Mouse (Mus musculus) gonadal fat pad, adult 2 months (tissue): Measurements from ENCODE around the gene Abca7. TPM values are rescaled to one million over a fixed set of nuclear protein-coding genes. Genes with fewer than 3 reads are reported as not detected.
"Not testable (repeated sequence)": the region's sequence is repeated elsewhere in the genome, so short reads cannot be mapped to it uniquely, and the experiment has no call there.

Experiments used
- DNase-seq: peaks from one replicate; pipeline ENCODE4 v3.0.0-alpha.2; 2012; ENCODE audit warnings: low read depth
- polyA plus RNA-seq: library from polyadenylated mRNA; depleted of rRNA; stranded (reverse); fragments of >200 nt; gene quantifications from 2 replicates; pipeline ENCODE4 v1.2.3, GENCODE M21; 2012

The Abca7 gene
- polyA plus RNA-seq, 1 experiment = 8.5 TPM

GRCm38 (mm10) chr10:80021320-80021641, 25.0 kb downstream of the Abca7 start:
- DNase-seq = no peak

DNA sequence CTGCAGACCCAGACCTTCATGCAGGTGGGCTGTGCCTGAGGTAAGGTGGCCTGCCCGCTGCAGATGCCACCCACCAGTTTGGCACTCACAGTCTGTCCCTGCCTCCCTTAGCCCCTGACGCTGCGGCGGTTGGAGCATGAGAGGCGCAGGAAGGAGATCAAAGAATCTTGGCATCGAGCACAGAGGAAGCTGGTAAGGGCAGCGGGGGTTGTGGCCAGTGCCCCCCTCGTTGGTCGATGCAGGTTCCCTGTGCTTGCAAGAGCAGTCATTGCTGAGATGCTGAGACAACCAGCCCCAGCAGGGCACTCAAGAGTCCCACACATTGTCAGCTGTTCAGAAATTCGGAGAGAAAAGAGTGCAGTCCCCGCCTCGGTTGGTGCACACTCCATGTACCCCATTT, 25.9 kb downstream of the Abca7 start:
- DNase-seq = no peak

GRCm38 (mm10) chr10:80022806-80023205, 26.5 kb downstream of the Abca7 start:
- no peak for DNase-seq

GRCm38 (mm10) chr10:80023758-80024157, 27.5 kb downstream of the Abca7 start:
- DNase-seq = no peak

DNA sequence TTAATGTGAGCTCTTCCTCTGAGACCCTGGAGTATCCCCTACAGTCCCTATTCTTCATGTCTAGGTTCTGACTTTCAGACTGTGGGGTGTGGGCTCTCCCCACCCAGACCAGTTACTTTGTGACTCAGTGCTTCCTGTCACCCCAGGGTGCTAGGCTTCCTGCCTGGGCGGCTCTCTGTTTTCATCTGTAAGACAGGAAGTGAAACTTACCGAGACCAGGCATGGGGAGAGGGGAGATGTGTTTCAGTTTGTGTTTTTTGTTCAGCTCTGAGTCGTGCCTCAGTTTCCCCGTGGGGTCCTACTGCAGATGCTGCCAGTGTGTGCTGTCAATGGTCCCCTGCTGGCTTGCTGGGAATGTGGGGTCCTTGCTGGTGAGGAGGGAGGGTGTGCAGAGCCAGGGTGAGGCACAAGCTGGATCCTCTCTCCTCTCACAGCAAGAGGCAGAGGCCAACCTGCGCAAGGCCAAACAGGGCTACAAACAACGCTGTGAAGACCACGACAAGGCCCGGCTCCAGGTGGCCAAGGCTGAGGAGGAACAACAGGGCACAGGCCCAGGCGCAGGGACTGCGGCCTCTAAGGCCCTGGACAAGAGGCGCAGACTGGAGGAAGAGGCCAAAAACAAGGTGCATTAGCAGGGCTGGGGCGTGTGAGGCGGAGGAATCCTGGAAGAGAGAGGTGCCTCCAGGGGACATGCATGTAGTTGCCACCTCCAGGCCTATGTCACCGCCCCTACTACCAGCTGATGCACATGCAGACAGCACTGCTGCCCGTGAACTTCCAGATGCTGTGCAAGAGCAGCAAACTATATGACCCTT, 28.1 kb downstream of the Abca7 start:
- no peak for DNase-seq

DNA sequence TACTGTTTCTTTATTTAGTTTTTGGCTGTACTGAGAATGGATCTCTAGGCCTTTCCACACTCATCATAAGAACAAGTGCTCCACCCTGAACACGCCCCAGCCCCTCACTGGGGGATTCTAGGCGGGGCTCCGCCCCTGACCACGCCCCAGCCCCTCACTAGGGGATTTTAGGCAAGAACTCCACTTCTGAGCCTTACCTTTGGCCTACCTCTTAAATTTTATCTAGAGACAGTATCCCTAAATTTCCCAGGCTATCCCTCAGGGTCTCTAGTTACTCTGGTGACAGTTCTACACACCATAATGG, 28.7 kb downstream of the Abca7 start:
- no peak for DNase-seq

- DNase-seq = no peak
Observed at GRCm38 (mm10) chr10:80025463-80025862, 29.2 kb downstream of the Abca7 start.

- DNase-seq = no peak
Observed at GRCm38 (mm10) chr10:80025889-80026288, 29.6 kb downstream of the Abca7 start.

DNA sequence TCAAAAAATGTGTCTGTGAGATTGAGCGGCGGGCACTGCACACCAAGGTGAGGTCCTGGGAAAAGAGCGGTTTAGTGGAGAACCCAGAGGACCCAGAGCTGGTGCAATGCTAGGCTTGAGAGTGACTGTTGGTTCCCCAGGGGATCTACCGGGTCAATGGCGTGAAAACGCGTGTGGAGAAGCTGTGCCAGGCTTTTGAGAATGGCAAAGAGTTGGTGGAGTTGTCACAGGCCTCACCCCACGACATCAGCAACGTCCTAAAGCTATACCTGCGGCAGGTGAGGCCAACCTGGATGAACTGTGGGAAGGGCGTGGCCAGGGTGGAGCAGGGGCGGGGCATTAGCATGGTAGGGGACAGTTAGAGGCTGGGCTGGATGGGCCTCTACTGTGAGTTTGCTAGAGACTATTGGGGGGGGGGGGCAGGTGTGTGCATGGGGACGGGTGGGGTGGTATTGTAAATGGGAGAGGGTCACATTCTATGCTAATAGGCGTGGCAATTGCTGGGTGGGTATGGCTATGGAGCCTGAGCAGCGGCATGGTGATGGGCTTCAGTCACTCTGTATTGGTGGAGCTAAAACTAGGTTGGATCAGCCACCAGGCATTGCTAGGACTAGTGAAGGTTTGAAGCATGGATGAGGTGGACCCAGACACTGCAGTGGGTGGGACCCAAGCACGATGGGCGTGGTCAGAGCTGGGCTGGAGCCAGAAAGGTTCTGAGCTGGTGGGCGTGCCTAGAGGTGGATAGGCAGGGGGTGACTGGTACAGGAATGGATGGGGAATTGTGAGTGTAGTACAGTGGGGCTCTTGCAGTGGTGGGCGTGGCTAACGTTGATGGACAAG, 31.6 kb downstream of the Abca7 start:
- no peak for DNase-seq

GRCm38 (mm10) chr10:80028521-80028846, 32.2 kb downstream of the Abca7 start:
- no peak for DNase-seq

GRCm38 (mm10) chr10:80030191-80030590, 33.9 kb downstream of the Abca7 start:
- DNase-seq = no peak

DNA sequence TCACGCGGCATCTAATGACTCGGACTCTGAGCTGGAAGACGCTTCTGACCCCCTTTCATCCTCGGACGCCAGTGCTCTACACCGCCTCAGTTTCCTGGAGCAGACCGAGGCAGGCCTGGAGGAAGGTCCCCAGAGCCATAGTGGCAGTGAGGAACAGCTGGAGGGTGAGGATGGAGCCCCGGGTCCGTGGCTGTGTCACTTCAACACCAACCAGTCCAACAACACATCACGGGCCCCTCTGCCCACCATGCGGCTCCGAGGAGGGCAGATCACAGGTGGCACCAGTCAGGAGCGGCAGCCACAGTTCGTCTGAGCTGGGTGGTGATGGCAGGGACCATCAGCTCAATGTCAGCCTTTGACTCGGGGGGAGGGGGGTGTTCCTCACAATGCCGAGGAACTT, 34.4 kb downstream of the Abca7 start:
- no peak for DNase-seq

DNA sequence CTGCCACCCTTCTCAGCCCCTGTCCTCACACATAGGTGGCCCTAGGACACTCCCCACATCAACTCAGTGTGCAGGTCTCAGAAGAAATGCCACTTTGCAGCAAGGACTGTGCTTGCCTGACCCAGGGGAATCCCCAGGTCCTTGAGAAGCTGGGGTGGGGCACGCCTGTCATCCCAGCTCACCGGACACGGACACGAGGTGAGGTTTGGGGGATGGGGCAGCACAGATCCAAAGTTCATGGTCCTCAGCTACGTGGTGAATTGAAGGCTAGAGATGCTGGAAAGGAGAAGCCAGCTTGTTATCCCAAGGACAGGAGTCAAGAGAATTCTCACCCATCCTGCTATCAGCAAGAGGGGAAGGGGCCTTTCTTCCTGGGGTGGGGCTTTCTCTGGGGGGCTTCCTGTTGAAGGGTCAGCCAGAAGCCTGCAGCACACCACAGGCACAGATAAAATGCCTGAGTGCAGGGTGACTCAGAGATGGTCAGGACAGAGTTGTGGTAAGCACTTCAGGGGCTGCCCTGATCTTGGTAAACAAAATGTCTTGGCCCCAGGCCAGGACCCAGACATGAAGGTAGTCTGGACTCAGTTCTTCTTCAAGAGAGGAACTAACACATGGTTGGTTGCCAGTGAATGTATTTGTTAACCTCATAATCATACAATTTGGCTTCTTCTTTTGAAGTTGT, 36.6 kb downstream of the Abca7 start:
- no peak for DNase-seq

- DNase-seq = no peak
Observed at GRCm38 (mm10) chr10:80033511-80034391, 37.5 kb downstream of the Abca7 start.

GRCm38 (mm10) chr10:80035148-80035547, 38.9 kb downstream of the Abca7 start:
- no peak for DNase-seq

DNA sequence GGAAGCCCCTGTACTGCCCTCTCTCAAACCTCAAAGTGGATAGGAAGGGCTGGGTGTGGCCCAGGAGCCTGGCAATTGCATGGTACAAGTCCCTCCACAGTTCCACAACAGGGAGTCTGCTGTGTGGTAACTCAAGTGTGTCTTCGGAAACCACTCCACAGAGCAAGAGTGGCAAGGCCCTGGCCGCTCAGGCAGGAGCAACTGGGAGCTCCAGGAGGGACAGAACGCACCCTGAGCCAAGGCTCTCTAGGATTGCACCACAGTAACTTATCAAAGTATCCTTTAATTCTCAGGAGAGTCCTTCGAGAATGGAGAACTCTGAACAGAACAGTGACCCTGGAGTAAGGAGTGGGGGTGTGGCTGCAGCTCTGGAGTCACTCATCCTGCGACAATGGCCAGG, 39.4 kb downstream of the Abca7 start:
- no peak for DNase-seq

GRCm38 (mm10) chr10:80036832-80037231, 40.5 kb downstream of the Abca7 start:
- no peak for DNase-seq

DNA sequence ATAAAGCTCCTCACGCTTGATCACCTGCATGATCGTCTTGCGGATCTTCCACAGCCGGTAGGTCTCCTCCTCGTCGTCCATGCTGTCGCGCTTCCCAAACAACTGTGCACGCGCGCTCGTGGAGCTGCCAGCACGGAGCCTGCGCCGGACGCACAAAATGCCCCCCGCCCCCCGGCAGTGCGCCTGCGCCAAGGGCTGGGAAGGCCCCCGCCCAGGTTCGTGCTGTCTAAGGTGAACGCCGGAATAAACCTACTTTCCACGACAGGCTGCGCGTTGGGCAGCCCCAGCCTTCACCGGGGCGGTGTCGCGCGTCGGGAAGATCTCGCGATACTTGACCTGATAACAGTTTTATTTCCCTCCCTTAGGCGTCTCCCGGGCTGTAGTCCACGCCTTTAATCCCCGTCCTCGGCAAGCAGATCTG, 43.3 kb downstream of the Abca7 start, which contains the start of gene Polr2e:
TSS of gene Polr2e (minus strand) at position 237 of the 421 bp plus-strand sequence.
- no peak for DNase-seq

DNA sequence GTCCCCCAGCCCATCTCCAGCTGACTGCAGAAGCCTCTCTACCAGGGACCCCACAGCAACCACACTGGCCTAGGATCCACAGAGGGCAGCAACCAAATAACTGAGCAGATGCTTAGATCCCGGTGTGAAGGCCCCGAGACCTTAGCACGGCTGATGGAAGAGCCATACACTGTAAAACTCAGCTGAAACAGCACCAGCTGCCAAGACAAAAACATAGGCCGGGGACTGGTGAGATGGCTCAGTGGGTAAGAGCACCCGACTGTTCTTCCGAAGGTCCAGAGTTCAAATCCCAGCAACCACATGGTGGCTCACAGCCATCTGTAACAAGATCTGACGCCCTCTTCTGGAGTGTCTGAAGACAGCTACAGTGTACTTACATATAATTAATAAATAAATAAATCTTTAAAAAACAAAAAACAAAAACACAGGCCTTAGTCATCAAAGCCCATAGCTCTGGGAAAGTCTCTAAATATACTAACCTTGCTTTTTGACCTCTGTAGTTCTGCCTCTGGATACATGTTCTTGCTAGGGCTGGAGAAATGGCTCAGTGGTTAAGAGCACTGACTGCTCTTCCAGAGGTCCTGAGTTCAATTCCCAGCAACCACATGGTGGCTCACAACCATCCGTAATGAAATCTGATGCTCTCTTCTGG, 45.2 kb downstream of the Abca7 start:
- not testable (repeated sequence) for DNase-seq

- DNase-seq = no peak
Observed at GRCm38 (mm10) chr10:80044087-80044486, 47.8 kb downstream of the Abca7 start.

DNA sequence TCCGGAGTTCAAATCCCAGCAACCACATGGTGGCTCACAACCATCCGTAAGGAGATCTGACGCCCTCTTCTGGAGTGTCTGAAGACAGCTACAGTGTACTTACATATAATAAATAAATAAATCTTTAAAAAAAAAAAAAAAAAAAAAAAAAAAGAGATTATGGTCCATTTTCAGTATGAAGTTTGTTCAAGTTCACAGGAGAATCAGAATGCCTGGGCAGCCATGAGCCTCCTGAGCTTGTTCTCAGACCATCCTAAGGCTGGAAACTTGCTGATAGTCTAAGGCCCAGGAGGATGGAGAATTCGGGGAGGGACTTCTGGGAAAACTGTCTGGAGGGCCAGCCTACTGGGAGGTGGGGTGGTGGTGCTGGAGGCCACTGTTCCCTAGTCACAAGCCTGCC, 49.1 kb downstream of the Abca7 start:
- not testable (repeated sequence) for DNase-seq
